Mouse (Mus musculus) testis, adult 2 months (tissue): Measurements from ENCODE around the gene Etl4. TPM values are rescaled to one million over a fixed set of nuclear protein-coding genes. Genes with fewer than 3 reads are reported as not detected.

ENCODE experiments used
- H3K27ac ChIP-seq: fragments of 200-500 bp; 2 replicates; pipeline ENCODE4 v1.5.1; 2012; ENCODE audit warnings: low read depth, low read length; ENCODE audit not compliant: control insufficient read depth, insufficient read depth
- H3K27me3 ChIP-seq: fragments of 200-500 bp; 2 replicates; pipeline ENCODE4 v1.6.1; 2012; ENCODE audit warnings: mild to moderate bottlenecking, low read length, moderate library complexity; ENCODE audit not compliant: control insufficient read depth, insufficient read depth
- H3K36me3 ChIP-seq: fragments of 200-500 bp; 2 replicates; pipeline ENCODE4 v1.6.1; 2012; ENCODE audit warnings: mild to moderate bottlenecking, low read length; ENCODE audit not compliant: control insufficient read depth, insufficient read depth
- H3K4me1 ChIP-seq: fragments of 200-500 bp; 2 replicates; pipeline ENCODE4 v1.6.1; 2012; ENCODE audit warnings: low read length; ENCODE audit not compliant: control insufficient read depth, insufficient read depth
- H3K4me3 ChIP-seq: fragments of 200-500 bp; 2 replicates; pipeline ENCODE4 v1.5.1; 2012; ENCODE audit warnings: low read depth, mild to moderate bottlenecking, low read length, moderate library complexity, mixed read lengths; ENCODE audit not compliant: control insufficient read depth
- CTCF ChIP-seq: fragments of 200-500 bp; IDR thresholded peaks from 2 replicates; pipeline ENCODE4 v1.5.1; 2012; ENCODE audit warnings: low read depth, mild to moderate bottlenecking, inconsistent platforms, low read length, moderate library complexity; ENCODE audit not compliant: control insufficient read depth, insufficient read depth, insufficient replicate concordance
- POLR2A ChIP-seq: fragments of 200-500 bp; IDR thresholded peaks from 2 replicates; pipeline ENCODE4 v1.6.1; 2012; ENCODE audit warnings: low read depth, mild to moderate bottlenecking, inconsistent platforms, low read length, moderate library complexity; ENCODE audit not compliant: control insufficient read depth
- polyA plus RNA-seq: library from polyadenylated mRNA; depleted of rRNA; stranded (reverse); fragments of >200 nt; gene quantifications from 2 replicates; pipeline ENCODE4 v1.2.3, GENCODE M21; 2012

Etl4 gene
- polyA plus RNA-seq, 1 experiment: 16.3 TPM

DNA sequence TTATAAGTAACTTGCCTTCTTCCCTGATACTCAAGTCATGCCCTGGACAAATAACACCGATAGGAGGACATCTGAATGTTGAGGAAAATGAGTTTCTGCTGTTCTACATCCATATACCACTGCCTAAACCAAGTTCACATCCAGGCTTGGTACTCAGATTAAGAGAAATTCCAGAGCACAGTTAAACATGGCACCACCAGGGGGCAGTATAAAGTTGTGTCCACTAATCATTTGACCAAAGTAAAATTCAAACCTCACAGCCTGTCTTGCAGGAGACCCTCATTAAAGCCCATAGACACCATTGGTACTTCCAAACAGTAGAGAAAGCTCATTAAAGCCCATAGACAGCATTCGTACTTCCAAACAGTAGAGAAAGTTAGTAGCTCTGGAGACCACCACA lies 366.5 kb downstream of the Etl4 start:
- no peaks in the 10 kb centered on the region for H3K27me3 ChIP-seq
- no peaks in the 10 kb centered on the region for H3K36me3 ChIP-seq
- H3K4me3 ChIP-seq: no peak overlapping the region
- H3K27ac ChIP-seq: no peak overlapping the region
- H3K4me1 ChIP-seq: no peaks in the 10 kb centered on the region
- TF ChIP-seq POLR2A (no peak), CTCF (no peak)

DNA sequence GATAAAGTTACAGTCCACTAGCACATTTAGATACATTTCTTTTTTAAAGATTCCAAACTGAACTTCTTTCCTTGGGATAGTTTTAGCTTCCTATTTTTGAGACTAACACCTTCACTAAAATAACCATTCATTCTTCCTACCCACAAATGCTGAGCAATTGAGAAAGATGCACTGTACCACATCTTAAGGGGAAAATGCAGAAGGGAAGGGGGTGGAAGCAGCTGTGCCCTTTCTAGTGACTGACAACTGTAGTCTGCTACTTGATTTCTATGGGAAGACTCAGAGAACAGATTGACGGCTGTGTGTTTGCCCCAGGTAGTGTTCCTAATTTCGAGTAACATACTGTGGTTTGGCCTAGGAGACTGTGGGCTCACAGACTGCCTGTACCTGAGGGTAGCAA lies 372.3 kb downstream of the Etl4 start:
- no peaks in the 10 kb centered on the region for H3K4me1 ChIP-seq

DNA sequence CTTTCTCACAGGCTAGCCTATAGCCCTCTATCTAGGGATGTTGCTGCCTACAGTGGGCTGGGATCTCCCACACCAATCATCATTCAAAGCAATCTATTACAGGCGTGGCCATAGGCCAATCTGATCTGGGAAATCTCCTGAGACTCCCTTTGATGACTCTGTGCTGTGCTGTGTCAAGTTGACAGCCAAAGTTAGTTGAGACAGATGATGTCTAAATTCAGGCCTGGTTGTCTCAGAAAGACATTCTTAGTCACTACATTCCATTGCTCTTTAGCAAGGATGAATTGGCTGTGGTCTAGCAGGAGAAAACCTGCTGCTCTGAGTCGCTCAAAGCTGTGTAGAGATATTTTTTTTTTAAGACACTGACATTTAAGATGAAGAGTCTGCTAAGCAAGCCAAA lies 374.8 kb downstream of the Etl4 start:
- no peak overlapping the region for H3K27ac ChIP-seq
- no peaks in the 10 kb centered on the region for H3K36me3 ChIP-seq
- H3K4me3 ChIP-seq: no peak overlapping the region
- H3K27me3 ChIP-seq: no peaks in the 10 kb centered on the region
- H3K4me1 ChIP-seq: no peaks in the 10 kb centered on the region
- TF ChIP-seq POLR2A (no peak), CTCF (no peak)

More for the DNA sequence above, 372.3 kb downstream of the Etl4 start:
- H3K27me3 ChIP-seq: no peaks in the 10 kb centered on the region
- TF ChIP-seq CTCF (no peak), POLR2A (no peak)
- no peak overlapping the region for H3K27ac ChIP-seq
- H3K36me3 ChIP-seq: no peaks in the 10 kb centered on the region
- H3K4me3 ChIP-seq: no peak overlapping the region

DNA sequence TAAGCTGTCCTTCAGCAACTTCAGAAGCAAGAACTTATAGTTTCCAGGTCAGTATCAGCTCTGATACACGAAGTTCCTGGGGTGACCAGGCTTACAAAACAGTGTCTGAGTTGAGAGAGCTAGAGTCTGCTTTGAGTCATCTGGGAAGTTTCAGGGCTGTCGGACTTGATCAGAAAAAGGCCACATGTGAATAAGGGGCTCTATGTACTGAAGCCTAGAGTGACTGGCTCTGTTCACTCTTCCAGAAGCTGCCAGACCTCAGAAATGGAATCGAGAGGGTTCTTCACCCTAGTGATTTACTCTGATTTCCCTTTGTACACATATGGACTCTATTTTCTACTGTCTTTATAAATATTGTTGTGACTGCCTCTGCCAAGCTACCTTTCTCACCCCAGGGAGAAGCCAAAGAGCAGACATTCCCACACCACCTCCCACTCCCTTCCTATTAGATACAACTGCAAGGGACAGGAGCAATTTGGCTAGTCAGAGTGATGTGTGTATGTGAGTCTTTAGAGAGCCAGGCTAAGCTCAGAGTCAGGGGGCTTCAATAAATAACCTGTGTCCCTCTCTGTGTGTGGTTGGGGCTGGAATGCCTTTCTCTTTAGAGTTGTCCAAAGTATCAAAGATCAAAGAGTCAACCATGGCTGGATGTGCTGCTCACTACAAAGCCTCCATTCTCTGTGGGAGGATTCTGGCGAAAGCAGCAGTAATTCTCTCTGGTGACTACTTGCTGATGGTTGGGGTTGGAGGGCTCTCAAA lies 381.6 kb downstream of the Etl4 start:
- no peak overlapping the region for H3K4me3 ChIP-seq
- no peaks in the 10 kb centered on the region for H3K27me3 ChIP-seq
- H3K4me1 ChIP-seq: no peaks in the 10 kb centered on the region
- H3K36me3 ChIP-seq: no peaks in the 10 kb centered on the region
- TF ChIP-seq POLR2A (no peak), CTCF (no peak)
- no peak overlapping the region for H3K27ac ChIP-seq

DNA sequence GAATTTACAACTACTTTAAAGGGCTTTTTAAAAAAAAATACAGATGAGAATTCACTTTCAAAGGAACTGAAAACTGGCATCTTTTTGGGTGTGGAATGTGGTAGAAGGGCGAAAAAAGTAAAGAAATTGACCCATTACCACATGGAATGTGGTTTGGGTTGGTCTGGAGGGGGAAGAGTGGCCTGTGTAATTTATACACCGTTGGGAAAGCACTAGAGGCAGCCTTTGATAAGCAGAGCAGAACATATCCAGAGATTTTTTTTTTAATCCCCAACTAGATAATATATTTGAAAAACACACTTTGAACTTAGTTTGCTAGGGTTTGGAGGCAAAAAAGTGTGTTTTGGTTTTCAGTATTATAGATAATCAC lies 382.1 kb downstream of the Etl4 start:
- no peaks in the 10 kb centered on the region for H3K36me3 ChIP-seq
- TF ChIP-seq CTCF (no peak), POLR2A (no peak)
- H3K27ac ChIP-seq: no peak overlapping the region

DNA sequence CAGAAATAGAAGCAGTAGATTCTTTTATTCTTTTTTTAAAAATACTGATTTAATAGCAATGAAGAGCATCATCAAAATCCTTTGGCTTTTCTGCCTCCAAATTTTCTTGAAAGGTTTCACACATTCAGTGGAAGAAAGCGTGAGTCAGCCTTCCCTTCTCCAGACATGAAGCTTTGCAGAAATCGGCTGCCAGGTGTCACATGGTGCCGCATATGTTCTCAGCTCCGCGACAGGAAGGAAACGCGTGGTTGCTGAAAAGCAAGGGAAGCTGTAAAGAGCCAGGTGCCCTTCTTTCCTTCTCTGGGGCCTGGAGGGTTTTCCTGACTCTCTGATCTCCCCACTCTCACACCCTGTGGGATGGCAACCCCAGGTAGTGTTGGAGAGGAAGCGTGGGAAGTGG lies 383.8 kb downstream of the Etl4 start:
- TF ChIP-seq POLR2A (no peak), CTCF (no peak)

More for the DNA sequence above, 382.1 kb downstream of the Etl4 start:
- Histone ChIP-seq H3K27me3 (no peaks in the 10 kb centered on the region), H3K4me1 (no peaks in the 10 kb centered on the region), H3K4me3 (no peak overlapping the region)

DNA sequence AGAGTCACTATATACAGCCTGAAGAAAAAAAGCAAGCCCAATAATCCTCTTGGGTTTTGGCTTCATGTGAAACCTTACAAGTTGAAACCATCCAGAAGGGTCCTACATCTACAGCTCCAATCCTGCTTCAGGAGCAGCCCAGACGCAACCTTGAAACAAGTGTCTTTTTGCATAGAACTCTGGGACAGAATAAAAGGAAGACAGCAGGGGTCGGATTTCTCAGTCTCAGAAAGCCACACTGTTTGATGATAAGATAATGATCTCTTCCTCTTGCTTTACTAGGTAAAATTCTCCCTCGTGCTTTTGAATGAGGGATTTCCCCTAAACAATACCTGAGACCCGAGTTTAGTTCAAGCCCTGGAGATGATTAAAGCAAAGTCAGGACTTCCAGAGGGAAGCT lies 385.0 kb downstream of the Etl4 start:
- Histone ChIP-seq H3K4me1 (no peaks in the 10 kb centered on the region), H3K27ac (no peak overlapping the region), H3K4me3 (no peak overlapping the region), H3K36me3 (no peaks in the 10 kb centered on the region), H3K27me3 (no peaks in the 10 kb centered on the region)
- no peak for TF ChIP-seq POLR2A
- no peak for TF ChIP-seq CTCF

More for the DNA sequence above, 383.8 kb downstream of the Etl4 start:
- Histone ChIP-seq H3K27me3 (no peaks in the 10 kb centered on the region), H3K4me1 (no peaks in the 10 kb centered on the region), H3K36me3 (no peaks in the 10 kb centered on the region), H3K27ac (no peak overlapping the region), H3K4me3 (no peak overlapping the region)
